Mouse (Mus musculus): ENCODE results near the gene Prl5a1.

Gene Prl5a1

DNA sequence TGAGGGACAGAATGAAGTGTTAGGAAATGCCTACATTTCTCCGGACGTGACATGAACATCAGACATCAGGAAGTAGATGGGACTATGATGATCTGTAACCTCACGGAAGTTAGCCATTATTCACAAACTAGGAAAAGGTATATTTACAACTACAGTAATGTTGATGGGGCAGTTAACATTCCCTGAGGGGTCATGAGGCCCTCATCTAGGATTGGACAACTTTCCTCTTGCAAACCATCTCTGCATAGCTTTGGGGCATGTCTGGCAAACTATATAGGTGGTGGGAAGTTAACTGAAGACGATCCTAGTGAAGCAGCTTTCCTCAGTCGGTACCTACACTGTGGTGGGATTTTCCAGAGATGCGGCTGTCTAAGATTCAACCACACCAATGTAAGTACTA lies at the start of gene Prl5a1:
Prl5a1 (plus strand) TSS at position 301 of the 400 bp plus-strand sequence.
- DNase-seq (ENCODE audit: low spot score in 2 of 2): no peak

DNA sequence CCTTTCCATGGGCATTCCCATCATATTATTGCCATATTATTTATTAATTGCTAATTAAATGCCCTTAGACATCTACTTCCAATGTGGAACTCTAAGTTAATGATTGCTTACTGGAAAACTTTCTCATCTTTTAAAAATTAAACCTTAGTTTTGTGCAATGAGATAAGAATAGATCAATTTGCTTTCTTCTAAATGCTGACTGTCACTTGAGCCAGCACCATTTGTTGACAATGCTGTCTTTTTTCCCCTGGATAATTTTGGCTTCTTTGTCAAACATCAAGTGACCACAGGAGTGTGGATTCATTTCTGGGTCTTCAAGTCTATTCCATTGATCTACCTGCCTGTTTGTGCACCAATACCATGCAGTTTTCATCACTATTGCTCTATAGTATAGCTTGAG lies 46.1 kb upstream of the Prl5a1 start:
- no peak for DNase-seq (ENCODE audit: low spot score in 2 of 2)

DNA sequence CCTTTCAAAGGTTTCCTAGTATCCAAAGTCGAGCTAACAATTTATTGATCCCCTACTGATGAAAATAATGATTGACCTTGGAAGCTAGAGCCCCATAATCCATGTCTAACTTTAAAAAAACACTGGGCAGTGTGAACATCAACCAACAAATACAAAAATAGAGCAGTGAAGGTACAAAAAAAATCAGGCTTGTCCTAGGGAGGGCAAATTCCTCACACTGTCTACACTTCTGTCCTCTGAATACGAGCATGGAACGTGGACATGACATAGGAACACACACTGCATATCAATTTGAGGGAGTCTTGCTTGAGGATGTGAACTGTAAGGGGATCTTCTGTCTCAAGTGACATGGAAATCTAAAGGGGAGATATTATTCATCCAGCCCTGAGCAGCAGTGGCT lies 33.7 kb upstream of the Prl5a1 start:
- DNase-seq (ENCODE audit: low spot score in 2 of 2): no peak

DNA sequence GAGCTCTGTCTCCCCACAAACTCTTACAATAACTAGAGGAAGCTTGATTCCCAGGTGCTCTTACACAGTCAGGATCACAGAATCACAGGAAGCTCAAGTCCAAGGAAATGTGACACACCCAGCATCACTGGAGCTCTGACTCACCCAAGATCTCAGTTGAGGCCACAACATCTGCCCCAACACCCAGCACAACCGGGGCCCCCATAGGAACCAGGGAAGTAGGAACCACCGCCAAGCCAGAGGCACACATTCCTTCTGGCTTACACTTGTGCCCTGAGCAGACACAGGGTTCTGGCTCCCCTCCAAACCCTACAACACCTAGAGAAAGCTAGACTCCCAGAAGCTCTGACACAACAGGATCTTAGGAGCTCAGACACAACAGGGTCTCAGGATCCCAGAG lies 9.5 kb upstream of the Prl5a1 start:
- no peak for DNase-seq (ENCODE audit: low spot score in 2 of 2)

DNA sequence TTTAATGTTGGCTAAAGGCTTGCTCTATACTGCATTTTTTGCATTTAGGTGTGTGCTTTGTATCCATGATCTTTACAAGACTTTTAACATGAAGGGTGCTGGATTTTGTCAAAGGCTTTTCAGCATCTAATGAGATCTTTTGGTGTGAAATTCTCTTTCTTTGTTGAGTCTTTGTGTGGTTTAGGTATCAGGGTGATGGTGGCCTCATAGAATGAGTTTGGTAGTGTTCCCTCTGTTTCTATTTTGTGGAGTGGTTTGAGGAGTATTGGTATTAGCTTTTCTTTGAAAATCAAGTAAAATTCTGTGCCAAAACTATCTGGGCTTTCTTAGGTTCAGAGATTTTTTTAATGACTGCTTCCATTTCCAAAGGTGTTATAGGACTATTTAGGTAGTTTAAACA lies 6.5 kb upstream of the Prl5a1 start:
- DNase-seq (ENCODE audit: low spot score in 2 of 2): no peak

Measured in frontal cortex, postnatal 10 days (tissue).